Mouse (Mus musculus) liver, embryonic 14.5 days (tissue): ENCODE measurements around the gene Spon1.

ENCODE experiments used
- CTCF ChIP-seq: IDR thresholded peaks from 2 replicates; pipeline ENCODE4 v1.5.1; 2016; ENCODE audit warnings: antibody characterized with exemption, low read depth, control low read depth
- EP300 ChIP-seq: IDR thresholded peaks from 2 replicates; pipeline ENCODE4 v1.6.1; 2016; ENCODE audit warnings: antibody characterized with exemption, low read depth

- TF ChIP-seq CTCF, result no peak
- no peak for TF ChIP-seq EP300
These were observed 43.8 kb upstream of the Spon1 start for GRCm38 (mm10) chr7:113721994-113722393.
